Mouse (Mus musculus) natural killer cell, adult 2 months (primary cell): ENCODE measurements around the gene Epgn.

Source experiments
- DNase-seq, 2 experiments: peaks; one replicate each; pipeline ENCODE4 v3.0.0; 2022; ENCODE audit warnings: low spot score in 2 of 2

Epgn gene

GRCm38 (mm10) chr5:91027164-91027563, at the start of gene Epgn:
Epgn (plus strand) TSS chr5:91027464.
- DNase-seq = no peak

DNA sequence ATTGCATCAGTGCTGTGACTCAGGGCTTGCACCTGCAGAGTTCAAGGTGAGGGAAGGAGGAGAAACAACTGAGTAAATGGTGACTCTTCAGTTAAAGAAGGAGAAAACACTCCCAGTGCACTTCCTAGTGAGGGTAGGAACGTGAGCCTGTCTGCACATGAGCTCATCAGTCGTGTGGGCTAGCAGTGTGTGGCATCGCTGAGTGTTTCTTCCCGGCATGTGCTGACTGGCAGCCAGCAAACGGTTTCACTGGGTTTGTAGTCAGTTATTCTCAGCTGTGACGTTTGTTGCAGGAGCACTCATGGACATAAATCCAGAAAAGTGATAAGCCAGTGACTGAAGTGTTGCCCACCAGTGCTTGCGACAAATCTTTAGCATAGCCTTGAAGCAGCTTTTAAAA, 47.0 kb upstream of the Epgn start:
- DNase-seq = no peak

DNA sequence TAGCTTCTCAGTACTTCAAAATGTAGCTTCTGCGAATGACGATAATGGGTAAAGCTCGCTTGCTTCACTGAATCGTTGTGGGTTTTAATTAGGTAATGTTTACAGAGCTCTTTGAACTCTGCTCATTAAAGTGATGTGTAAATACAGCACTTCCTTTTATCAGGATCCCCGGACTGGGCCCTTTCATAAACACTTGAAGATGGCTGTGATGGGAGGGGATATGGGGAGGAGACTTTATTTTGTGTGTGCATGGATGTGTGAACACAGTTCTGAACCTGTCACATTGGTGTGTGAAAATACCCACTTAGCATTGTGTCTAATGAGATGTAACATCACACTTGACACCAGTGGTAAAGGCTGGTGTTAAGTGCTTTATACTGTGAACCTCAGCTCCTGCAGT, 39.7 kb upstream of the Epgn start:
- DNase-seq = no peak

GRCm38 (mm10) chr5:90988149-90988548, 39.1 kb upstream of the Epgn start:
- DNase-seq = no peak

DNA sequence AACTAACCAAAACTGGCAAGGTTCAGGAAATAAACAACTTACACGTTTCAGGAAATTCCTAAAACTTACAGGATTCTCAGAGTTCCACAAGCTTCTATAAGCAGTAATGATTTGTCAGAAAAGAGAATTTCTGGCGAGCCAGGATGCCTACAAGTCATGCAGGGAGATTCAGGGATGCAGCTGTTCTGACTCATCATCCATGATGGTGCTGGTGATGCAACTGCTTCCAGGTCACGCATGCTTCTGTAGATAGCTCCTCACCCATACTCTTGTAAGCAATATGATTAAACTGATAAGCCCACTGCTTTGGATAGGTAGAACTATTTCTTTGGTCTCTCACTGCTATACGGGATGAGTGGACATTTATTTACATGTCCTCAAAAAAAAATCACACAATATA, 38.7 kb upstream of the Epgn start:
- no peak for DNase-seq

- no peak for DNase-seq
Observed at GRCm38 (mm10) chr5:90999942-91000341, 27.3 kb upstream of the Epgn start.

GRCm38 (mm10) chr5:91015216-91015615, 12.0 kb upstream of the Epgn start:
- DNase-seq = no peak

GRCm38 (mm10) chr5:91023114-91023513, 4.2 kb upstream of the Epgn start:
- no peak for DNase-seq

GRCm38 (mm10) chr5:91027840-91028239, 576 bp downstream of the Epgn start:
- no peak for DNase-seq

DNA sequence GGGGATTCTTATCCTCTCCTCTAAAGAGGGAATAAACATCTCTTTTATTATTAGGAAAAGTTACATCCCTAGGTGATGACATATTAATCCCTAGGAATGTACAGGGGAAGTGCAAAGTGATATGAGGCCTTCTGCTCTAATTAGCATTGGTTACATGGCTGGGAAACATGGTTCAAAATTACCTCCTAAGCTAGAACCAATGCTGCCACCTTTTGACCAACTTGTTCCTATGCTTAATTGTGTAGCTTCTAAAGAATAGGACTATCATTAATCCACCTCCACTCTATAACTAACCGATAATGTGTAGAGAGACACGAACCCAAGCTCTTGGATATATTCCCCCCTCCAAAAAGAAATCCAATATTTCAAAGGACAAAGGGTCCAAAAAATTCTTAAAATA, 3.4 kb downstream of the Epgn start:
- no peak for DNase-seq

DNA sequence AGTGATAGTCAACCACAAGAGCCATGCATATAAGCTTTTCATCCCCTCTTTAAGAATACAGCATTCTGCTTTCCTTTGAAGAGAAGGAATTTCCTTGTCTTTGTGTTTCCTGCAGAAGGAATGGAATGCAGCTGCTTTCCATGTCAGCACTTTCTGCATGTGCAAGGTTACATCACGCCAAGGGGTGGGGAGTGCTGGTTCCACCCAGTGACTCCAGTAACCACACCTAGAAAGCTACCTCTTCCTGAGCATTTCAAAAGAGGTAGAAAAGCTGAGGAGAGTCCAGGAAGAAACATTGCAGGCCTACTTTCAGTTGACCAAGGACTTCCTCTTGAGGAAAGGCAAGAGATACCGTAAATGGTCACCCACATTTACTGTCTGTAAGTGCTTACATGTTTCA, 8.1 kb downstream of the Epgn start:
- no peak for DNase-seq

DNA sequence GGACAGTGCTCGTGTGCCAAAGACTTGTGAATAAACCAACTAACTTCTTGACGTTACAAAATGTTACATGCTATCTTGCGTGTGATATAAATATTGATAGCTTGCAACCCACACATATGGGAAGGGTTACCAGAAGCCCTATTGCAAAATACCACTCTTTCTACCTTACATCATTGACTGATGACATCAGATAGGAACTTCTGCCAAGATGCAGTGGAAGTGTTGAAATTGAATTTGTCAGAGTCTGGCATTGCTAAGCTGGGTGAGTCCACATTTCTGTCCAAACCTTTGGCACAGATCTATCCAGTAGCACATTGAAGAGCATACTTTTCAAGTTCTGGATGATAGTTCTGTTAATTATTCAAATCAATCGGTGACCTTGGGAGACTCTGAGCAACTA, 9.4 kb downstream of the Epgn start:
- no peak for DNase-seq

GRCm38 (mm10) chr5:91037756-91038155, 10.5 kb downstream of the Epgn start:
- DNase-seq = no peak

GRCm38 (mm10) chr5:91038547-91038946, 11.3 kb downstream of the Epgn start:
- no peak for DNase-seq

DNA sequence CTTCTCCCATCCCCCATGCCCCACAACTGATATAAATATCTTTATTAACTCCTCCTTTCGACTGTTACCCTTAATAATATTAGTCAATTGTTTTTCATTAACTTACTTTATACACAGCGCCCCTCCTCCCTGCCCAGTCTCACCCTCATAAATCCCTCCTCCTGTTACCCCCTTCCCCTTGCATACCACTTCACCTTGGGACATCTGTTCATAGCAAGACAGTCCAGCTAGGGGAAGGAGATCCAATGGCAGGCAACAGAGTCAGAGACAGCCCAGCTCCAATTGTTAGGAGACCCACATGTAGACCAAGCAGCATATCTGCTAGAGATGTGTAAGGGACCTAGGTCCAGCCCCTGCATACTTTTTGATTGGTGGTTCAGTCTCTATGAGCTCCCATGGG, 11.7 kb downstream of the Epgn start:
- no peak for DNase-seq

- no peak for DNase-seq
Observed at GRCm38 (mm10) chr5:91047987-91048386, 20.7 kb downstream of the Epgn start.

- DNase-seq = no peak
Observed at GRCm38 (mm10) chr5:91048397-91048796, 21.1 kb downstream of the Epgn start.

GRCm38 (mm10) chr5:91072340-91072739, 45.1 kb downstream of the Epgn start:
- DNase-seq = no peak

DNA sequence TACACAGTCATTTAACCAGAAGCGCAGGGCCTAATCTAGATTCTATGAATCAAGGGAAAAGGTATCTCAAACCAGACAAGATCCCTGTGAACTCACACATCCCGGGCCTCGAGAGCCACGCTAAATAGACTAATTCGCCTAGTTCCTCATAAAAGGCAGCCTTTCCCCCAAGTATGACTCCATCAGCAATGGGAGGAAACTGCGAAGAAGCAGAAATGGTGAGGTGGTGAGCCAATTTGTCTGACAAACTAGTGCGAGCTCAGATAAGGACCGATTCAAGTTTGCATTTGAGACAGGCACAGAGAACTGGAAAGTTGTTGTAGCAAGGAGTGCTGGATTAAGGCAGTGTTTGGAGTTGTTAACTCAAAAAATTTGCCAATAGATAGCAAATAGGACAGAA, 46.4 kb downstream of the Epgn start:
- DNase-seq = no peak

DNA sequence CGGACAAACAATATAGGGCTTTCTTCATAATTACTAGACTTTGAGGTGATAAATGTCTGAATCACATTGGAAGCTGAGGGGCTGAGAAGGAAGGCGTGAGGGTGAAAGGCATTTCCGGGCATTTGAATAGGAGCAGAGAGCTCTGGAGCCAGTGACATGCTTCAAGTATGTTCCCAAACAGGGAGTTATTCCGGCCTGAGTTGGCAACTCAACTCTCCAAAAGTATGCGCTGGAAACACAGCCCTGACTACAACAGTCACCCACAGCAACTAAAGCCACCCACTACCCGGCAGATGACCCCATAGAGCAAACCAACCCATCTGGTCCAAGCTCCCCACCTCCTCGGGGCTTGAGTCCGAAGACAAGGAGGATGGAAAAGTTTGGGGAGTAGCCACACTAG, 46.8 kb downstream of the Epgn start:
- DNase-seq = no peak

GRCm38 (mm10) chr5:91074450-91074950, 47.2 kb downstream of the Epgn start, which contains the start of gene Ereg:
Ereg (plus strand) TSS chr5:91074622.
- no peak for DNase-seq

- DNase-seq = no peak
Observed at GRCm38 (mm10) chr5:91075021-91075420, 47.8 kb downstream of the Epgn start.

DNA sequence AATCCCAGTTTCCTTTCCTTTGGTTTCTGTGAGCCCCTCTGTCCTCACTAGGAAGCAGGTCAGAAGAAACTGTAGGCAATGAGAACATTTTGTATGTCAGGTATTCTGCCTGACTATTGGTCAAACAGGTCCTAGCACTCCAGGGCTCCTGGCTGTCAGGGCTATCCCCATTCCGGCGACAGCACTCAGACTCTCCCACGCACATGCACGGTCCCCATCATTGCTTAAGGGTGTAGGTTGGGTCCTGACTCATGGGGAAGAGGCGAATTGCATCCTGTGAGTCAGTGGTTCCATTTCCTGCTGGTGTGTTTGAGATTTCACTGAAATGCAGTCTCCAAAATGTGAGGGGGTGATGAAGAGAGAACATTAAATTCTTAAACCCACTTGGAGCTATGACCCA, 55.8 kb downstream of the Epgn start:
- DNase-seq = no peak
